Mouse (Mus musculus) intestine, embryonic 16.5 days (tissue): Measurements from ENCODE around the gene Lrp5. TPM values are rescaled to one million over a fixed set of nuclear protein-coding genes. Genes with fewer than 3 reads are reported as not detected.

Source experiments
- ATAC-seq: fragments of 200-750 bp; cut with Nextera tagmentation; 2 replicates; pipeline ENCODE4 v1.8.0; 2017; ENCODE audit warnings: moderate TSS enrichment, moderate library complexity
- H3K27ac ChIP-seq: fragments of 300-500 bp; sonication (generic); 2 replicates; pipeline ENCODE4 v1.5.1; 2014; ENCODE audit warnings: mild to moderate bottlenecking, low read length
- H3K27me3 ChIP-seq: fragments of 300-500 bp; sonication (generic); replicated peaks from 2 replicates; pipeline ENCODE4 v1.6.1; 2014; ENCODE audit warnings: low read length, control low read depth, mixed read lengths; ENCODE audit not compliant: control insufficient read depth, insufficient read depth
- H3K36me3 ChIP-seq: fragments of 300-500 bp; sonication (generic); 2 replicates; pipeline ENCODE4 v1.6.1; 2014; ENCODE audit warnings: low read length, control low read depth; ENCODE audit not compliant: control insufficient read depth, insufficient read depth
- H3K4me1 ChIP-seq: fragments of 300-500 bp; sonication (generic); 2 replicates; pipeline ENCODE4 v1.6.1; 2014; ENCODE audit warnings: low read length, control low read depth, mixed read lengths; ENCODE audit not compliant: control insufficient read depth, insufficient read depth
- H3K4me2 ChIP-seq: fragments of 300-500 bp; sonication (generic); 2 replicates; pipeline ENCODE4 v1.6.1; 2014; ENCODE audit warnings: low read depth, low read length, control low read depth
- H3K4me3 ChIP-seq: fragments of 300-500 bp; sonication (generic); 2 replicates; pipeline ENCODE4 v1.5.1; 2014; ENCODE audit warnings: mild to moderate bottlenecking, low read length
- H3K9ac ChIP-seq: fragments of 300-500 bp; sonication (generic); 2 replicates; pipeline ENCODE4 v1.6.1; 2014; ENCODE audit warnings: low read depth, low read length
- H3K9me3 ChIP-seq: fragments of 300-500 bp; sonication (generic); 2 replicates; pipeline ENCODE4 v1.6.1; 2016; ENCODE audit warnings: low read length, control low read depth; ENCODE audit not compliant: control insufficient read depth
- WGBS: fragments of 180-500 bp; shearing (Covaris S2); extraction: QIAGEN DNeasy Blood & Tissue Kit; methylation state at CpG from one replicate; pipeline ENCODE4 v1.1.7; 2014; 5-methylcytosine and 5-hydroxymethylcytosine counted together
- polyA plus RNA-seq: library from polyadenylated mRNA; unstranded; fragments of >200 nt; fragmentation: Nextera tagmentation; extraction: Ambion mirVana; gene quantifications from 2 replicates; pipeline ENCODE4 v1.2.1, GENCODE M21; 2015

Gene Lrp5
- polyA plus RNA-seq, 1 experiment from 2014 or later: 4.4 TPM

DNA sequence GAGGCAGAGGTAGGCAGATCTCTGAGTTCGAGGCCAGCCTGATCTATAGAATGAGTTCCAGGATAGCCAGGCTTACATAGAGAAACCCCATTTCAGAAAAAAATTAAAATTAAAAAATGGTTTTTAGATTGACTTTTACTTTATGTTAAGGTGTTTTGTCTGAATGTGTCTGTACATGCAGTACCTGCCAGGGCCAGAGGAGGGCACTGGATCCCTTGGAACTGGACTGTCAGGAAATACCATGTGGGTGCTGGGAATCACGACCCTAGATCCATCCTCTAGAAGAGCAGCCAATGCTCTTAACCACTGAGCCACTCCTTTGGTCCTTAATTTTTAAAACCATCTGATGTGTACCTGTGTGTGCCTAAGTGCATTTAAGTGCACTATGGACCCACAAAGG lies 67.0 kb downstream of the Lrp5 start:
- Histone ChIP-seq H3K9ac (no peak overlapping the region), H3K4me2 (no peak overlapping the region), H3K27ac (no peak overlapping the region), H3K4me1 (peaks cover 2% of the 10 kb centered on the region; the same call in 1 of the 2 replicates), H3K9me3 (no peaks in the 10 kb centered on the region), H3K4me3 (no peak overlapping the region), H3K27me3 (no peaks in the 10 kb centered on the region), H3K36me3 (peaks cover 35% of the 10 kb centered on the region)
- ATAC-seq: no peak
- WGBS: 85% methylated on average over 2 of the region's 2 CpGs

DNA sequence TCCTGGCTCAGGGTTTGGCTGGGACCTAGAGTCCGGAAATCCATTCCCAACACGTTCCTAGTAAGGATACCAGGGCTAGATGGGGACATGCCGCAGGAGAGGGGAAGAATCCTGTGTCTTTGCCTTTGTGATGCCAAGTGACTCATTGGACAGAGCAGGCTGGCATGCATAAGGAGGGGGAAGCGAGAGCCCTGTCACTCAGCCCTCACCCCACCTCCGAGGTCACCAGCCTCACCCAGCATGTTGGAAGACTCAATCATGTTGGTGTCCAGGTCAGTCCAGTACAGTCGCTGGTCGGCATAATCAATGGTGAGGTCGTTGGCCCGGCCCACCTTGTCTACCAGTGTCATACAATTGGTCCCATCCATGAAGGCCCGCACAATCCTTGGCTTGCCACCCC lies 72.4 kb downstream of the Lrp5 start:
- Histone ChIP-seq H3K4me3 (no peak overlapping the region), H3K9ac (no peak overlapping the region), H3K36me3 (peaks cover 26% of the 10 kb centered on the region), H3K27ac (no peak overlapping the region), H3K4me1 (peaks cover 5% of the 10 kb centered on the region), H3K4me2 (no peak overlapping the region), H3K9me3 (no peaks in the 10 kb centered on the region), H3K27me3 (no peaks in the 10 kb centered on the region)
- ATAC-seq: no peak
- WGBS: 97% methylated on average over 10 of the region's 10 CpGs

- Histone ChIP-seq H3K36me3 (peaks cover 26% of the 10 kb centered on the region), H3K27ac (no peak overlapping the region), H3K27me3 (no peaks in the 10 kb centered on the region), H3K4me3 (no peak overlapping the region), H3K9ac (no peak overlapping the region), H3K9me3 (no peaks in the 10 kb centered on the region), H3K4me1 (peaks cover 5% of the 10 kb centered on the region), H3K4me2 (no peak overlapping the region)
- WGBS: 80% methylated on average over 4 of the region's 4 CpGs
- ATAC-seq: peak; percentile 75
Observed at GRCm38 (mm10) chr19:3612534-3613273, 73.7 kb downstream of the Lrp5 start.

DNA sequence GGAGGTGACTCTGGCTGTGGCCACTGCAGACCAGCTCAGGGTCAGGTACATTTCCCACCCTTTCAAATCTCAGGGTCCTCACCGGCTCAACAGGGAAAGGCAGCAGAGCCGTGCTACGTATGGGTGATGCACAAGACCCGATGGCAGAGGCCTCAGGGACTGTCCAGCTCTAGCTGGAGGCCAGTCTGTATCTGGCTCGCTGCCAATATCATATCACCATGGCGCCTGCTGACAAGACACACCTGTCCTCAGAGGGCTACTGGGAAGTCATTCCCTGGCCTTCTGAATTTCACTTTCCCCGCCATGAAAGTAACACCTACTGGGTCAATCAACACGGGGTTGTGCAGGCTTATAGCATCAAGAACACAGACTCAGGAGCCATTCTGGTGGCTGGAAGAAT lies 74.6 kb downstream of the Lrp5 start:
- Histone ChIP-seq H3K4me2 (no peak overlapping the region), H3K27me3 (no peaks in the 10 kb centered on the region), H3K4me1 (peaks cover 5% of the 10 kb centered on the region), H3K4me3 (no peak overlapping the region), H3K9me3 (no peaks in the 10 kb centered on the region), H3K9ac (no peak overlapping the region), H3K27ac (no peak overlapping the region), H3K36me3 (peaks cover 26% of the 10 kb centered on the region)
- 66% methylated on average over 8 of the region's 8 CpGs for WGBS
- peak; percentile 47; the same call in 1 of the 2 replicates for ATAC-seq

- H3K9me3 ChIP-seq: no peaks in the 10 kb centered on the region
- WGBS: 92% methylated on average over 2 of the region's 2 CpGs
- H3K4me1 ChIP-seq: peaks cover 5% of the 10 kb centered on the region
- H3K9ac ChIP-seq: no peak overlapping the region
- no peaks in the 10 kb centered on the region for H3K27me3 ChIP-seq
- H3K36me3 ChIP-seq: peaks cover 26% of the 10 kb centered on the region
- H3K4me3 ChIP-seq: no peak overlapping the region
- ATAC-seq: no peak
- H3K27ac ChIP-seq: no peak overlapping the region
- H3K4me2 ChIP-seq: no peak overlapping the region
Observed at GRCm38 (mm10) chr19:3610886-3611285, 75.5 kb downstream of the Lrp5 start.

DNA sequence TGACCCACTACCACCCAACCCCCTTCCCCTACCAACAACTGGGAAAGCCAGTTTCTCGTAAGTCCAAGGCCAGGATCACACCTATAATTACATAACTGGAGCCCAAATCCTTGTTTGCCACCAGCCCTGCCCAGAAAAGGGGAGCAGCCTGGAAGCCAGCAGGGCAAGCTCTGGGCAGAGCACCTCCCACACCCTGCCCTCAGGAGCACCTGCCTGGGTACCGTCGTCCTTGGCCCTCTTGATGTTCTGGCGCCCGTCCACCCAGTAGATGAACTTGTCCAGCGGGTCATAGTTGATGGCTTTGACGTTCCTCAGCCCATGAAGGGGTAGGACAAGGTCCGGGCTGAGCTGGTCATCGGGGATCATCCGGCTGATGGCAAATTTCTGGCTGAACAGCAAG lies 76.5 kb downstream of the Lrp5 start:
- no peak overlapping the region for H3K27ac ChIP-seq
- WGBS: 81% methylated on average over 10 of the region's 10 CpGs

GRCm38 (mm10) chr19:3594316-3594715 lies 92.0 kb downstream of the Lrp5 start:
- H3K9ac ChIP-seq: no peak overlapping the region
- peaks cover 24% of the 10 kb centered on the region for H3K36me3 ChIP-seq
- no peak overlapping the region for H3K27ac ChIP-seq
- H3K4me3 ChIP-seq: no peak overlapping the region
- ATAC-seq: no peak
- no peak overlapping the region for H3K4me2 ChIP-seq
- H3K9me3 ChIP-seq: no peaks in the 10 kb centered on the region
- WGBS: 84% methylated on average over 5 of the region's 5 CpGs
- H3K4me1 ChIP-seq: no peaks in the 10 kb centered on the region
- H3K27me3 ChIP-seq: no peaks in the 10 kb centered on the region

More for the DNA sequence above, 76.5 kb downstream of the Lrp5 start:
- H3K4me3 ChIP-seq: no peak overlapping the region
- peaks cover 22% of the 10 kb centered on the region for H3K36me3 ChIP-seq
- H3K4me2 ChIP-seq: no peak overlapping the region
- H3K9me3 ChIP-seq: no peaks in the 10 kb centered on the region
- peaks cover 5% of the 10 kb centered on the region for H3K4me1 ChIP-seq
- no peak overlapping the region for H3K9ac ChIP-seq
- H3K27me3 ChIP-seq: no peaks in the 10 kb centered on the region
- ATAC-seq: no peak

DNA sequence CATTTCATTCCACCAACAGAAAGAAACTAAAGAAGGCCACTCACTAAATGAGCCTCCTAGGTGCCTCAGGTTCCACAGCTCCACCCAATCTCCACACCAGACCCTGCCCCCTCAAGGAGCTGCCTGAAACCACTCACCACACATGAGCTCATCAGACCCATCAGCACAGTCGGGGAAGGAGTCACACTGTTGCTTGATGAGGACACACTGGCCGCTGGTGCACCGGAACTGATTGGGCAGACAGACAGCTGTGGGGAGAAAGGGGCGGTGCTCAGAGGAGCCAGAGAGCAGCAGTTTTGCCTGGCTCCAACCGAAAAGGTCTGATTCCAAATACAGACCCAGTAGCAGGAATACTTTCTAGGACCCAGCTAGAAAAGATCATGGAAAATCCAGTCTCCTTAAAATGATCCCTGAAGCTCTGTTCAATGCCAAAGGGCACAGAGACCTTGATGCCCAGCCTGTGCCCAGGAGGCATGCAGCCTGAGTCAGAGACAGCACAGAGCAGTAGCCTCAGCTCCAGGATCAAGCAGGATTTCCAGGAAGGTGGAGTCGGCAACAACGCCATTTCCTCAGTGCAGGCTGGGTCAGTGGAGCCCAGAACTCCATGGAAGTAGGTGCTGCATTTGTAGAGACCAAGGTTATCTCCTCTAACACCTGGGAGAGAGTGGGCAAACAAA lies 92.8 kb downstream of the Lrp5 start:
- H3K4me1 ChIP-seq: no peaks in the 10 kb centered on the region
- H3K4me3 ChIP-seq: no peak overlapping the region
- H3K27me3 ChIP-seq: no peaks in the 10 kb centered on the region
- peaks cover 24% of the 10 kb centered on the region for H3K36me3 ChIP-seq
- 89% methylated on average over 7 of the region's 7 CpGs for WGBS
- no peak overlapping the region for H3K4me2 ChIP-seq
- no peak for ATAC-seq
- H3K9ac ChIP-seq: no peak overlapping the region
- no peak overlapping the region for H3K27ac ChIP-seq
- no peaks in the 10 kb centered on the region for H3K9me3 ChIP-seq

- over 99% methylated on average over 4 of the region's 4 CpGs for WGBS
- no peaks in the 10 kb centered on the region for H3K4me1 ChIP-seq
- H3K4me2 ChIP-seq: no peak overlapping the region
- H3K4me3 ChIP-seq: no peak overlapping the region
- no peaks in the 10 kb centered on the region for H3K9me3 ChIP-seq
- no peak overlapping the region for H3K9ac ChIP-seq
- H3K27me3 ChIP-seq: no peaks in the 10 kb centered on the region
- ATAC-seq: no peak
- H3K27ac ChIP-seq: no peak overlapping the region
- H3K36me3 ChIP-seq: peaks cover 32% of the 10 kb centered on the region
Observed at GRCm38 (mm10) chr19:3589968-3590367, 96.4 kb downstream of the Lrp5 start.
